ENCODE assay signal across 20 mouse cellular contexts in genomic region chr2:148350460-148350859, GRCm38 (mm10). TPM values are rescaled to one million over a fixed set of nuclear protein-coding genes. Genes with fewer than 3 reads are reported as not detected.
DNase-seq lines count a peak whose midpoint lies in the region; ATAC-seq lines count a peak whose summit lies in the region.
"Had no signal": no experiment of that assay in that cellular context is flagged by ENCODE, and none has a peak within 500 bp of the region (broad histone marks: within the 10 kb centered on the region; RNA-seq: fewer than 3 reads in every experiment).

No protein-coding gene starts in this region.

- ATAC-seq in limb, embryonic 12.5 days (ENCODE audit: insufficient number of reproducible peaks, insufficient read depth, low FRiP score, low TSS enrichment, low read depth), result 0 out of 2 replicates have a peak, but pooled peaks have one; percentile 17
- ATAC-seq in granulocyte monocyte progenitor cell, adult 5-6 weeks (replicated peaks; ENCODE audit: poor library complexity, severe bottlenecking), result peak; percentile 91
- ATAC-seq in megakaryocyte, adult 5-6 weeks (ENCODE audit: poor library complexity, severe bottlenecking), result peak; percentile 88
- no peak for ATAC-seq in kidney, embryonic 16.5 days (ENCODE audit: low FRiP score, low TSS enrichment)
- ATAC-seq: forebrain, embryonic 15.5 days; hindbrain, embryonic 16.5 days had no signal

- WGBS in limb, embryonic 12.5 days, result 67% methylated on average over 2 of the region's 2 CpGs
- 81% methylated on average over 2 of the region's 2 CpGs for WGBS in limb, embryonic 10.5 days
- WGBS in kidney, embryonic 16.5 days, result 68% methylated on average over 2 of the region's 2 CpGs

- DNase-seq in limb, embryonic 10.5 days (ENCODE audit: low spot score), result no peak
- DNase-seq in splenic B cell, adult 2 months (ENCODE audit: low read depth, low spot score), result peak; percentile 8
- no peak for DNase-seq in ovary, adult 18-20 months (ENCODE audit: low spot score)
- DNase-seq: adrenal gland, adult 2 months; adrenal gland, postnatal 25 days; cerebellum, adult 2 months; cerebellum, postnatal 10 days; embryo, embryonic 11 days; gastrocnemius, postnatal 10 days; heart, postnatal 36 days had no signal

- H3K27ac ChIP-seq in limb, embryonic 12.5 days, result peak overlapping the region; percentile 78
- no peak overlapping the region; the same call in 1 of the 2 replicates for H3K27ac ChIP-seq in limb, embryonic 10.5 days
- no peak overlapping the region for H3K27ac ChIP-seq in kidney, embryonic 16.5 days (ENCODE audit: low read length)
- H3K27ac ChIP-seq: embryonic facial prominence, embryonic 15.5 days; forebrain, embryonic 15.5 days; heart, embryonic 13.5 days; hindbrain, embryonic 12.5 days had no signal

- H3K27me3 ChIP-seq in limb, embryonic 12.5 days, result no peaks in the 10 kb centered on the region
- H3K27me3 ChIP-seq in limb, embryonic 10.5 days (ENCODE audit: low read depth, poor library complexity, severe bottlenecking), result no peaks in the 10 kb centered on the region
- no peaks in the 10 kb centered on the region for H3K27me3 ChIP-seq in splenic B cell, adult 2 months (ENCODE audit: control insufficient read depth, insufficient read depth, low read length, poor library complexity, severe bottlenecking)
- H3K27me3 ChIP-seq in kidney, embryonic 16.5 days (ENCODE audit: insufficient read depth, low read length), result no peaks in the 10 kb centered on the region
- H3K27me3 ChIP-seq: embryonic facial prominence, embryonic 15.5 days; forebrain, embryonic 15.5 days; heart, embryonic 13.5 days; hindbrain, embryonic 12.5 days had no signal

- H3K9ac ChIP-seq in limb, embryonic 12.5 days (replicated peaks), result no peak overlapping the region
- no peak overlapping the region for H3K9ac ChIP-seq in kidney, embryonic 16.5 days (replicated peaks; ENCODE audit: low read length)
- H3K9ac ChIP-seq: embryonic facial prominence, embryonic 15.5 days; forebrain, embryonic 15.5 days; heart, embryonic 13.5 days; hindbrain, embryonic 12.5 days had no signal

- H3K4me2 ChIP-seq in limb, embryonic 12.5 days, result peak overlapping the region; percentile 9; the same call in 1 of the 2 replicates
- no peak overlapping the region for H3K4me2 ChIP-seq in kidney, embryonic 16.5 days (replicated peaks; ENCODE audit: low read depth, low read length)
- H3K4me2 ChIP-seq: embryonic facial prominence, embryonic 15.5 days; forebrain, embryonic 15.5 days; heart, embryonic 13.5 days; hindbrain, embryonic 12.5 days had no signal

- no peak overlapping the region for H3K4me3 ChIP-seq in limb, embryonic 12.5 days (replicated peaks)
- H3K4me3 ChIP-seq in limb, embryonic 10.5 days, result no peak overlapping the region
- no peak overlapping the region for H3K4me3 ChIP-seq in kidney, embryonic 16.5 days (ENCODE audit: low read length)
- H3K4me3 ChIP-seq: embryonic facial prominence, embryonic 15.5 days; erythroblast, embryonic 14.5 days; forebrain, embryonic 15.5 days; heart, embryonic 13.5 days; hindbrain, embryonic 12.5 days had no signal

- H3K4me1 ChIP-seq in limb, embryonic 12.5 days (replicated peaks), result peaks cover 37% of the 10 kb centered on the region
- H3K4me1 ChIP-seq in limb, embryonic 10.5 days, result peaks cover 11% of the 10 kb centered on the region
- no peaks in the 10 kb centered on the region for H3K4me1 ChIP-seq in kidney, embryonic 16.5 days (ENCODE audit: insufficient read depth, low read length)
- H3K4me1 ChIP-seq: embryonic facial prominence, embryonic 15.5 days; forebrain, embryonic 15.5 days; heart, embryonic 13.5 days; hindbrain, embryonic 12.5 days had no signal

- H3K36me3 ChIP-seq in limb, embryonic 12.5 days, result no peaks in the 10 kb centered on the region
- H3K36me3 ChIP-seq in limb, embryonic 10.5 days, result no peaks in the 10 kb centered on the region
- no peaks in the 10 kb centered on the region for H3K36me3 ChIP-seq in splenic B cell, adult 2 months (ENCODE audit: control insufficient read depth, insufficient read depth, low read length, poor library complexity, severe bottlenecking)
- H3K36me3 ChIP-seq in kidney, embryonic 16.5 days (ENCODE audit: insufficient read depth, low read length), result no peaks in the 10 kb centered on the region
- H3K36me3 ChIP-seq: embryonic facial prominence, embryonic 15.5 days; forebrain, embryonic 15.5 days; heart, embryonic 13.5 days; hindbrain, embryonic 12.5 days had no signal

- H3K9me3 ChIP-seq in limb, embryonic 12.5 days, result no peaks in the 10 kb centered on the region
- no peaks in the 10 kb centered on the region for H3K9me3 ChIP-seq in limb, embryonic 10.5 days (replicated peaks)
- H3K9me3 ChIP-seq in kidney, embryonic 16.5 days (ENCODE audit: low read length), result no peaks in the 10 kb centered on the region
- H3K9me3 ChIP-seq: embryonic facial prominence, embryonic 15.5 days; forebrain, embryonic 15.5 days; heart, embryonic 13.5 days; hindbrain, embryonic 12.5 days had no signal

RNA-seq across cellular contexts. Expression of gene Sstr4, which starts 44.7 kb away (rescaled TPM):
- polyA plus RNA-seq in limb, embryonic 12.5 days (2016; fragmentation: Nextera tagmentation; extraction: Ambion mirVana), result 0.99 and 1.4 TPM in 2 replicates
- 0.18 and 0.26 TPM in 2 replicates for polyA plus RNA-seq in limb, embryonic 10.5 days (2016; fragmentation: Nextera tagmentation; extraction: Ambion mirVana)
- total RNA-seq in granulocyte monocyte progenitor cell, adult 5-6 weeks (2014; fragmentation: Nextera tagmentation), result not detected in 2 replicates
- not detected in 2 replicates for total RNA-seq in granulocyte monocyte progenitor cell, adult 5-6 weeks (2017)
- 0.80 TPM in 1 of 2 replicates, not detected in the other for total RNA-seq in megakaryocyte, adult 5-6 weeks (2015)
- 1.5 TPM in 1 of 2 replicates, not detected in the other for total RNA-seq in megakaryocyte, adult 5-6 weeks (2017)
- 0.15 and 0.72 TPM in 2 replicates for polyA plus RNA-seq in kidney, embryonic 16.5 days (2015; fragmentation: Nextera tagmentation; extraction: Ambion mirVana)
- total RNA-seq: adrenal gland, postnatal 25 days had no signal
- polyA plus RNA-seq: erythroblast, embryonic 14.5 days had no signal

RNA-seq across cellular contexts. Expression of gene Thbd, which starts 57.5 kb away (rescaled TPM):
- 4.8 and 6.2 TPM in 2 replicates for polyA plus RNA-seq in limb, embryonic 12.5 days (2016; fragmentation: Nextera tagmentation; extraction: Ambion mirVana)
- polyA plus RNA-seq in limb, embryonic 10.5 days (2016; fragmentation: Nextera tagmentation; extraction: Ambion mirVana), result 2.8 and 4.0 TPM in 2 replicates
- total RNA-seq in granulocyte monocyte progenitor cell, adult 5-6 weeks (2014; fragmentation: Nextera tagmentation), result 9.7 and 14.6 TPM in 2 replicates
- 11.8 and 13.0 TPM in 2 replicates for total RNA-seq in granulocyte monocyte progenitor cell, adult 5-6 weeks (2017)
- total RNA-seq in megakaryocyte, adult 5-6 weeks (2015), result 31.0 and 33.5 TPM in 2 replicates
- 31.1 and 31.3 TPM in 2 replicates for total RNA-seq in megakaryocyte, adult 5-6 weeks (2017)
- 13.1 and 15.9 TPM in 2 replicates for polyA plus RNA-seq in kidney, embryonic 16.5 days (2015; fragmentation: Nextera tagmentation; extraction: Ambion mirVana)
- polyA plus RNA-seq: erythroblast, embryonic 14.5 days had no signal
